Mouse (Mus musculus) layer of hippocampus, postnatal 10 days (tissue): Measurements from ENCODE around the gene Crtap. TPM values are rescaled to one million over a fixed set of nuclear protein-coding genes. Genes with fewer than 3 reads are reported as not detected.
"Not testable (repeated sequence)": the region's sequence is repeated elsewhere in the genome, so short reads cannot be mapped to it uniquely, and the experiment has no call there.

Experiments used
- DNase-seq, 2 experiments: peaks; one replicate each; pipeline ENCODE4 v3.0.0; 2021; ENCODE audit warnings: low spot score in 2 of 2
- total RNA-seq, 2 experiments: library from RNA; stranded (reverse); gene quantifications; 2 replicates each; pipeline ENCODE4 v1.2.3; 2021

The Crtap gene
- total RNA-seq, 2 experiments from 2014 or later, result 13.0 to 13.5 TPM

DNA sequence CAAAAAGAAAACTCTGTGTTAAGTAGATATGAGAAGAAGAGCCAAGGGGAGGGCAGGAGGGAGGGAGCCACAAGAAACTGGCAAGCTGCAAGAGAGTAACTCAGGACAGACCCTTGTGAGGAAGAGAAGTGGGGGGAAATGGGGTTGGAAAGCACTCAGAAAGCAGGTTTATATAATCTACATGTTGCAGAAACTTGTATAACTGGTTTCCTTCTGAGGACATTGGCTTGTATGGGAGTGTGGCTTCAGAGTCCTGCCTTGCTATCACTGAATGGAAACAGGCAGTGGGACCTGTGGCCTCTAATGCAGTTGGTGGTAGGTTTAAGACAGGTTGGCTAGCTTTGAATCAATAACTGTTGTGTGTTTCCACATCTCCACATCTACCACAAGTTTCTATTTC lies 62.1 kb downstream of the Crtap start:
- DNase-seq, result not testable (repeated sequence)

DNA sequence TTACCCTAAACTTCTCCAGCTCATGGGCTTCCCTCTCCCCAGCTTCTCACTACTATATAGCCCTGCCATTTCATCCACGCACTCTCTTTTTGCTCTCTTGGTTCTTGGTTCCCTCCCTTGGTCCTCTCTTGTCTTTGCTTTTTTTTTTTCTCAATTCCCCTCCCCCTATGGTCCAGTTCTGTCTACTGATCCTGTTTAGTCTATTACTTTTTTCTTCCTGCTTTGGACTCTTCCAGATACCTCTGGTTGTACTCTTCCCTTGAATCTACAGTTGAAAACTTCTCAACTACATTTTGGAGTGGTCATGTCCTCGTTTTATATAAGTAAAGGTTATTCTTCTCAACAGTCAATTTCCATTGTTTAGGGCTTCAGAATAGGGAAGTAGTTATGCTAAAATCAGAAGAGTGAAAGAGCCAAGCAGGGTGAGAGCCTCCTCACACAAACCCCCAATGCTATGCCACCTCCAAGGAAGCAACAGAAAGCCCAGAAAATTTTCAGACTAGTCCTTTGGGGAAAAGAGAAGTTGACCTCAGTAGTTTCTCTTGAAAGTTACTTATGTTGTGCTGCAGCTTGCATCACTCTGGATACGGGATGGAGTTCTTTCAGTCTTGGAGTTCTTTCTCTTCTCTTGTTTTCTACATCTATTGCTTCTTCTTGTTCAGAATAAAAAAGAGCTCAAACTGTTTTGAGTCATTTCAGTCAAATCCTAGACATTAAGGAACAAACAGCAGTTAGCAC lies 64.3 kb downstream of the Crtap start:
- DNase-seq, result no peak

Other genes starting within 250 kb of the Crtap start
- gene Bcl2a1c, start 60.5 kb downstream of the Crtap start, total RNA-seq, result not detected
- 10 to 100 TPM; 28.6 to 29.2 TPM for gene Glb1, start 10.4 kb upstream of the Crtap start, total RNA-seq
- 1 to 10 TPM; 8.2 to 9.4 TPM for gene Tmppe, start 10.4 kb upstream of the Crtap start, total RNA-seq
- gene Ccr4, start 114.2 kb upstream of the Crtap start, total RNA-seq, result not detected
- gene C130032M10Rik, start 125.0 kb upstream of the Crtap start, total RNA-seq, result not detected
- under 1 TPM; 0.18 to 0.27 TPM for gene Trim71, start 173.7 kb upstream of the Crtap start, total RNA-seq
- gene Cnot10, start 249.5 kb upstream of the Crtap start, total RNA-seq, result 10 to 100 TPM; 46.1 to 52.7 TPM